Mouse (Mus musculus) hindbrain, postnatal 0 days (tissue): ENCODE results near the gene Endov. TPM values are rescaled to one million over a fixed set of nuclear protein-coding genes. Genes with fewer than 3 reads are reported as not detected.
A peak's percentile ranks its signal among the peaks of the same experiment; 100 is the strongest.

Source experiments
- ATAC-seq: fragments of 200-750 bp; cut with Nextera tagmentation; 2 replicates; pipeline ENCODE4 v1.8.0; 2017; ENCODE audit warnings: mild to moderate bottlenecking, moderate TSS enrichment, moderate library complexity
- DNase-seq: peaks from one replicate; pipeline ENCODE4 v3.0.0-alpha.2; 2015; ENCODE audit warnings: low spot score
- H3K27ac ChIP-seq: fragments of 300-500 bp; sonication (generic); 2 replicates; pipeline ENCODE4 v1.5.1; 2014; ENCODE audit warnings: mild to moderate bottlenecking
- H3K27me3 ChIP-seq: fragments of 300-500 bp; sonication (generic); 2 replicates; pipeline ENCODE4 v1.6.1; 2014; ENCODE audit warnings: low read length, mixed read lengths; ENCODE audit not compliant: insufficient read depth
- H3K36me3 ChIP-seq: fragments of 300-500 bp; sonication (generic); 2 replicates; pipeline ENCODE4 v1.6.1; 2014; ENCODE audit warnings: low read length, mixed read lengths; ENCODE audit not compliant: insufficient read depth
- H3K4me1 ChIP-seq: fragments of 300-500 bp; sonication (generic); 2 replicates; pipeline ENCODE4 v1.6.1; 2014; ENCODE audit warnings: antibody characterized with exemption, low read length, mixed read lengths; ENCODE audit not compliant: insufficient read depth
- H3K4me2 ChIP-seq: fragments of 300-500 bp; sonication (generic); 2 replicates; pipeline ENCODE4 v1.6.1; 2014; ENCODE audit warnings: low read depth, mild to moderate bottlenecking, low read length, moderate library complexity, mixed read lengths
- H3K4me3 ChIP-seq: fragments of 300-500 bp; sonication (generic); 2 replicates; pipeline ENCODE4 v1.5.1; 2014; ENCODE audit warnings: low read length
- H3K9ac ChIP-seq: fragments of 300-500 bp; sonication (generic); replicated peaks from 2 replicates; pipeline ENCODE4 v1.6.1; 2014; ENCODE audit warnings: mild to moderate bottlenecking, low read length, moderate library complexity, mixed read lengths
- H3K9me3 ChIP-seq: fragments of 300-500 bp; sonication (generic); 2 replicates; pipeline ENCODE4 v1.6.1; 2016; ENCODE audit warnings: low read length, mixed read lengths
- CTCF ChIP-seq: IDR thresholded peaks from 2 replicates; pipeline ENCODE4 v1.5.1; 2016; ENCODE audit warnings: antibody characterized with exemption, control low read depth, low read depth
- WGBS: fragments of 180-500 bp; shearing (Covaris S2); extraction: QIAGEN DNeasy Blood & Tissue Kit; methylation state at CpG from one replicate; pipeline ENCODE4 v1.1.7; 2014; 5-methylcytosine and 5-hydroxymethylcytosine counted together
- polyA plus RNA-seq: library from polyadenylated mRNA; unstranded; fragments of >200 nt; fragmentation: Nextera tagmentation; extraction: Ambion mirVana; gene quantifications from 2 replicates; pipeline ENCODE4 v1.2.1, GENCODE M21; 2015
- total RNA-seq: library from RNA; depleted of rRNA; stranded (reverse); fragments of >200 nt; gene quantifications from 2 replicates; pipeline ENCODE4 v1.2.3, GENCODE M21; 2014

The Endov gene
- total and polyA plus RNA-seq, 2 experiments from 2014 or later = 12.8 to 39.9 TPM

DNA sequence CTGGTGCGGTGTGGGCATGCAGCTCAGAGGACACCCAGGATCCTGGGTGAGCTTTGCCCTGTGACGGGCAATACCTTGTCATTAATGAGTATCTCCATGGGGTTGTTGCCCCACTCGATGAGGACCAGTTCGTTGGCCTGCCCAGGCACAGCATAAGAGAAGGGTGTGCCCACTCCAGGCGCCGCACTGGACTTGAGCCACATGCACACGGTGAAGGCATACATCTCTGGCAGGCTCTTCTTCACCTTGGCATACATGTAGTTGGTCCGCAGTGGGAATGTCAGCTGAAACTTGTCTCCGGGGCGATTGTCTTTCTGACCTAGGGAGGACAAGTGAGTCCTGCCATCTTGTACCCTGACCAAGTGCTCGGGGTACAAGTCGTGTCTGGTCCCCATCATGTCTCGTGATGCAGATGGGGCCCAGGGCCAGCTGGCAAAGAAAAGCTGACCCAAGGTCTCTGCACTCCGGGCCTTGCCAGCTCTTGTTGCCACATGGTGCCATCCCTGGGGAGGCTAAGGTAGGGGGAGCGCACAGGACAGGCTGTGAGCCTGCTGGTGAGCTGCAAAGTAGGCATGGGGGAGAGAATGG is 53.5 kb downstream of the Endov start:
- ATAC-seq = no peak

GRCm38 (mm10) chr11:119545281-119545680 is 54.1 kb downstream of the Endov start:
- Histone ChIP-seq H3K4me2 (peak overlapping the region; percentile 97), H3K27ac (no peak overlapping the region), H3K36me3 (no peaks in the 10 kb centered on the region; the same call in 1 of the 2 replicates), H3K4me1 (peaks cover 29% of the 10 kb centered on the region), H3K9me3 (no peaks in the 10 kb centered on the region), H3K4me3 (peak overlapping the region; percentile 59), H3K27me3 (no peaks in the 10 kb centered on the region), H3K9ac (0 out of 2 replicates have a peak overlapping the region, but pooled peaks have one; percentile 18)
- WGBS = 34% methylated on average over 3 of the region's 3 CpGs
- no peak for TF ChIP-seq CTCF
- ATAC-seq (no peak), DNase-seq (no peak)

More for the DNA sequence above, 53.5 kb downstream of the Endov start:
- H3K27ac ChIP-seq = no peak overlapping the region
- H3K4me1 ChIP-seq = peaks cover 25% of the 10 kb centered on the region
- DNase-seq = no peak
- no peaks in the 10 kb centered on the region for H3K9me3 ChIP-seq
- 61% methylated on average over 15 of the region's 15 CpGs for WGBS
- peak overlapping the region; percentile 59; the same call in 1 of the 2 replicates for H3K4me3 ChIP-seq
- 0 out of 2 replicates have a peak overlapping the region, but pooled peaks have one; percentile 18 for H3K9ac ChIP-seq
- no peak for TF ChIP-seq CTCF
- no peaks in the 10 kb centered on the region for H3K27me3 ChIP-seq
- peak overlapping the region; percentile 97 for H3K4me2 ChIP-seq
- no peaks in the 10 kb centered on the region; the same call in 1 of the 2 replicates for H3K36me3 ChIP-seq

- H3K9me3 ChIP-seq = no peaks in the 10 kb centered on the region
- ATAC-seq = peak; percentile 18; the same call in 1 of the 2 replicates
- no peak overlapping the region for H3K27ac ChIP-seq
- peak overlapping the region; percentile 68; the same call in 1 of the 2 replicates for H3K9ac ChIP-seq
- H3K27me3 ChIP-seq = no peaks in the 10 kb centered on the region
- DNase-seq = peak; percentile 77
- peak overlapping the region; percentile 97 for H3K4me2 ChIP-seq
- peak; percentile 71 for TF ChIP-seq CTCF
- peaks cover 30% of the 10 kb centered on the region for H3K4me1 ChIP-seq
- WGBS = 6% methylated on average over 10 of the region's 10 CpGs
- H3K4me3 ChIP-seq = peak overlapping the region; percentile 59
- no peaks in the 10 kb centered on the region; the same call in 1 of the 2 replicates for H3K36me3 ChIP-seq
Observed at GRCm38 (mm10) chr11:119545741-119546495, 54.8 kb downstream of the Endov start.

DNA sequence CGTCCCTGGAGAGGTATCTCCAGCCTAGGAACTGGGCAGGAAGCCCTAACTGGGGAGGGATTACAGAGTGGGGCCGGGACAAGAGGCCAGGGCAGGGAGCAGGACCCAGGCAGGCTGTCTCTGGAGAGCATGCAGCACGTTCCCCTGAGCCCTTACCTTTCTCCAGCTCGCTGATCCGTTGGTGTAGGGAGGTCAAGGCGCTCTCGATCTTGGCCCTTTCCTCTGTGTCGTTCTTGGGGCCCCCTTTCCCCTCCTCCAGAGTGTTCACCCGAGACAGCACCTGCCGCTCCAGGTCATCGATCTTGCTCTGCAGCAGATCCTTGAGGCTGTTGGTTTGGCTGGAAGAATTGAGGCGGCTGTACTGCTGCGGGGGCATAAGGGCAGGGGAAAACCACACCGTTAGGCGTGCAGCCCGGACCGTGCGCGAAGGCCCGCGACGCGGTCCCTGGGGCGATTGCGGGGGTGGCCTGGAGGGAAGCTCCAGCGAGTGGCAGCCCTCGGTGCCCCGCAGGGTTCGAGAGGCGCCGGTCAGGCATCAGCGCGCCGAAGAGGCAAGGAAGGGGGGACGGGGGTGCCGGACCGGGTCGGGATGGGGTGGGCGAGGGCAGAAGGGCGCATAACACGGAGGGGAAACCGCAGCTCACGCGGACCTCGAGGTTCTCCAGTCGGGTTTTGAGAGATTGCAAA is 55.5 kb downstream of the Endov start:
- peaks cover 30% of the 10 kb centered on the region for H3K4me1 ChIP-seq
- DNase-seq (no peak), ATAC-seq (no peak)

DNA sequence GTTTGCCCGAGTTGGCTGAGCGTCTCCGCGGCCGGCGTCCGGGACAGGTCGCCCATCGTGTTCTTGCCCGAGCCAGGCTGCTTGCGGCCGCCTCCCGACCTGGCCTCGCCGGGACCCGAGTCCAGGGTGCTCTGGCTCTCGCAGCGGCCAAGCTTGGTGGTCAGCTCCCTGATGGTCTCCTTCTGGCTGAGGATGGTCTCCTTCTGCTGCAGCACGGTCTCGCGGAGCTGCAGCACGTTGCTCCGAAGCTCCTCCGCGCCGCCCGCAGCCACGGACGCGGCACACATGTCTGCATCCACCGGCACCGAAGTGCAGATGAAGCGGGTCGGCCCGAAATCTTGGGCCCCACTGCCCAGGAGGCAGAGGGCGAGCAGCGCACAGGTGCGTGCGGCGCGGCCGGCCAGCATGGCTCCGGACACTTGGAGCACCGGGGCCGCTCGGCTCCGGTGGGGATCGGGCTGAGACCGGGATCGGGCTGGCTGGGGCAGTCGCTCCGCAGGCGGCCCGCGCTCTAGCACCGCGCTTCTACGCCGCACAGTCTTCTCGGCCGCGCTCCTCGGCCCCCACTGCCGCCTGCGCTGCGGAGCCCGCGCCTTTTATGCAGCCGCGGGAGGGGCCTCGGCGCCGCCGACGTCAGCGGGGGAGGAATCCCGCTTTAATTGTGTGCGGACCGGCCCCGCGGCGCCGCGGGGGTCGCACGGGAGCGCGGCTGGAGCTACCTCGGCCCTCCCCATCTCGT is 56.2 kb downstream of the Endov start, which contains the start of gene Nptx1:
Nptx1 (minus strand) TSS at position 571 of the 739 bp plus-strand sequence.
- DNase-seq = peak; percentile 82

More for the DNA sequence above, 55.5 kb downstream of the Endov start:
- Histone ChIP-seq H3K27ac (peak overlapping the region; percentile 64; the same call in 1 of the 2 replicates), H3K9ac (peak overlapping the region; percentile 68), H3K4me3 (peak overlapping the region; percentile 59), H3K9me3 (no peaks in the 10 kb centered on the region), H3K27me3 (no peaks in the 10 kb centered on the region), H3K36me3 (no peaks in the 10 kb centered on the region; the same call in 1 of the 2 replicates), H3K4me2 (peak overlapping the region; percentile 97)
- 2% methylated on average over 43 of the region's 46 CpGs for WGBS
- no peak for TF ChIP-seq CTCF

More for the DNA sequence above, 56.2 kb downstream of the Endov start, which contains the start of gene Nptx1:
- under 1% methylated on average over 90 of the region's 90 CpGs for WGBS
- H3K9me3 ChIP-seq = no peaks in the 10 kb centered on the region
- H3K27ac ChIP-seq = peak within 1 kb of the TSS; percentile 64
- peak within 1 kb of the TSS; percentile 68 for H3K9ac ChIP-seq
- peak; percentile 50 for ATAC-seq
- peak within 1 kb of the TSS; percentile 97 for H3K4me2 ChIP-seq
- TF ChIP-seq CTCF = no peak
- H3K36me3 ChIP-seq = no peaks in the 10 kb centered on the region
- H3K27me3 ChIP-seq = no peaks in the 10 kb centered on the region
- peaks cover 30% of the 10 kb centered on the region for H3K4me1 ChIP-seq
- H3K4me3 ChIP-seq = peak within 1 kb of the TSS; percentile 59
